Mouse (Mus musculus) embryonic fibroblast, embryonic 13.5 days (primary cell): ENCODE measurements around the gene Il1a. TPM values are rescaled to one million over a fixed set of nuclear protein-coding genes. Genes with fewer than 3 reads are reported as not detected.
A peak's percentile ranks its signal among the peaks of the same experiment; 100 is the strongest.

Experiments
- H3K27ac ChIP-seq: 2 replicates; pipeline ENCODE4 v1.5.1; 2012; ENCODE audit warnings: low read length, control low read depth, inconsistent platforms; ENCODE audit not compliant: insufficient read depth
- H3K4me1 ChIP-seq: 2 replicates; pipeline ENCODE4 v1.6.1; 2011; ENCODE audit warnings: low read length; ENCODE audit not compliant: control insufficient read depth, insufficient read depth
- H3K4me3 ChIP-seq: 2 replicates; pipeline ENCODE4 v1.5.1; 2011; ENCODE audit warnings: mild to moderate bottlenecking, control low read depth, low read length; ENCODE audit not compliant: insufficient read depth
- CTCF ChIP-seq: IDR thresholded peaks from 2 replicates; pipeline ENCODE4 v1.5.1; 2011; ENCODE audit warnings: mild to moderate bottlenecking, control low read depth, low read length, moderate library complexity, borderline replicate concordance; ENCODE audit not compliant: insufficient read depth
- POLR2A ChIP-seq: IDR thresholded peaks from 2 replicates; pipeline ENCODE4 v1.6.1; 2011; ENCODE audit warnings: low read depth, mild to moderate bottlenecking, control low read depth, low read length, moderate library complexity
- polyA plus RNA-seq: library from polyadenylated mRNA; stranded (reverse); fragments of >200 nt; gene quantifications from 2 replicates; pipeline ENCODE4 v1.2.4, GENCODE M21; 2011; ENCODE audit warnings: low read depth; ENCODE audit not compliant: missing spikeins, insufficient read length

The Il1a gene
- polyA plus RNA-seq, 1 experiment: not detected

DNA sequence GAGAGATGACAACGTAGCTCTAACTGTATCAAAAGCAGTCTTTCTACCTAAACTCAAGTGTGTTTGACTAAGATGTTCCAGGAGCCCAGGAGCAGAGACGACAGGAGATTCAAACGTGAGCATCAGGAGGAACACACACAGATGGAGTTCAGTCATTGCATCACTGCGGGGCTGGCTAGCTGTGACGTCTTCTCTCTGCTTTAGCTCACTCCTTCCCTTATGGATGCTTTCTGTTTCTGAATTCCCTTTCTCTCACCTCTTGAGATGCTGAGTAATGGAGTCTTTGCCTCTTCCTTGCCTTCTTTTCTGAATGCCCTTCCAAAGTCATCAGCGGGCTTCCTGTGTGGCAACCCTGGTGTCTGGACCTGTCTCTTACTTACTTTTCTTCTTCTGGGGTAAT is 5.1 kb upstream of the Il1a start:
- Histone ChIP-seq H3K27ac (no peak overlapping the region), H3K4me1 (no peaks in the 10 kb centered on the region), H3K4me3 (no peak overlapping the region)
- TF ChIP-seq CTCF: no peak
- no peak for TF ChIP-seq POLR2A

DNA sequence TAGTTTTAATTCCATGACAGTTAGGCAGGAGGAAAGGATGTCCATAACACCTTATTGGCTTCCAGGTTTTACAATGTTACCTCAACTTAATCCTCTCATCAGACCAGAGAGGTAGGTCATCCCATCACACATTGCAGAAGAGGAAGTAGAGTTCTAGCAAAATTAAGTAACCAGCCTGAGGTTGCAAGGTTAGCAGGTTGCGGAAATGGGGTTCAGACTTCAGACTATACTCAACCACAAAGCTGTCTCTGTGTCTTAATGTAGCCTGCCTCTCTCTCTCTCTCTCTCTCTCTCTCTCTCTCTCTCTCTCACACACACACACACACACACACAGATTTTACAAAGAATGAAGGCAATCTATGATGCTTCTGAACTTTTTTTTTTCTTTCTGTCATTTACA is 4.2 kb upstream of the Il1a start:
- no peaks in the 10 kb centered on the region for H3K4me1 ChIP-seq
- TF ChIP-seq POLR2A: no peak
- no peak for TF ChIP-seq CTCF
- no peak overlapping the region for H3K4me3 ChIP-seq
- H3K27ac ChIP-seq: no peak overlapping the region

DNA sequence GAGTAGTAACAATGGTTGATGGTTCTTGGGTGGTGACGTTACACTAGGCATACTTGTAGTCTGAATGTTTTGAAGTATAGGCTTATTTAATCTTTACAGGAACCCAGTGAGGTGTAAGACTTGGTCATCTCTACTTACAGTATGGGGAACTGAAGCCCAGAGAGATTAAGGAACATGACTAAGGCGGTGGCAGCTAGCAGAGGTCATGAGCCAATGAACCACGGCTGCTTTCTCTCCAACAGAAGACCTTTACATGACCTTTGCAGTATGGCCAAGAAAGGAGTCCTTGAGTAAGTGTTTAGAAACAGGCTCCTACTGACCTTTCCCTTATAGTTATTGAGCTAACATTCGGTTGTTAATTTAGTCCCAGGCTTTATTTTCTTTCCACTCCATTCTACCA is 3.8 kb downstream of the Il1a start:
- TF ChIP-seq POLR2A (no peak), CTCF (no peak)
- Histone ChIP-seq H3K4me3 (no peak overlapping the region), H3K4me1 (no peaks in the 10 kb centered on the region), H3K27ac (no peak overlapping the region)

DNA sequence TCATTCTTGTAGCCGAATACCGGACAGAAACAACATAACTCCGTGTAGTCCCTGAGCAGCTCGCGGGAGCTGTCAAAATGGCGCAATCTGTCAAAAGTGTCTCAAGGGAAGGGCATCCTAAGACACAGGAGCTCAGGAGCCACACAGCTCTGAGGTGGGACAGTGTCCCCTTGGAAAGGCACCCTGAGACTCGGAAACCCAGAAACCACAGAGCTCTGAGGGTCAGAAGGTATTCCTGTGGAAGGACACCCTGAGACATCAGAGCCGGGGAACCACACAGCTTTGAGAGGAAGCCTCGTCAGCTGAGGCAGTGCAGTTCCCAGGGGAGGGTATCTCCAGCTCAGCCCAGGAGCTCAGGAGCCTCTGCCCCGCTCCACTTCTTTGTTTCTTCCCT is 12.2 kb downstream of the Il1a start:
- Histone ChIP-seq H3K27ac (peak overlapping the region; percentile 78), H3K4me3 (peak overlapping the region; percentile 67)
- TF ChIP-seq POLR2A (no peak), CTCF (no peak)

DNA sequence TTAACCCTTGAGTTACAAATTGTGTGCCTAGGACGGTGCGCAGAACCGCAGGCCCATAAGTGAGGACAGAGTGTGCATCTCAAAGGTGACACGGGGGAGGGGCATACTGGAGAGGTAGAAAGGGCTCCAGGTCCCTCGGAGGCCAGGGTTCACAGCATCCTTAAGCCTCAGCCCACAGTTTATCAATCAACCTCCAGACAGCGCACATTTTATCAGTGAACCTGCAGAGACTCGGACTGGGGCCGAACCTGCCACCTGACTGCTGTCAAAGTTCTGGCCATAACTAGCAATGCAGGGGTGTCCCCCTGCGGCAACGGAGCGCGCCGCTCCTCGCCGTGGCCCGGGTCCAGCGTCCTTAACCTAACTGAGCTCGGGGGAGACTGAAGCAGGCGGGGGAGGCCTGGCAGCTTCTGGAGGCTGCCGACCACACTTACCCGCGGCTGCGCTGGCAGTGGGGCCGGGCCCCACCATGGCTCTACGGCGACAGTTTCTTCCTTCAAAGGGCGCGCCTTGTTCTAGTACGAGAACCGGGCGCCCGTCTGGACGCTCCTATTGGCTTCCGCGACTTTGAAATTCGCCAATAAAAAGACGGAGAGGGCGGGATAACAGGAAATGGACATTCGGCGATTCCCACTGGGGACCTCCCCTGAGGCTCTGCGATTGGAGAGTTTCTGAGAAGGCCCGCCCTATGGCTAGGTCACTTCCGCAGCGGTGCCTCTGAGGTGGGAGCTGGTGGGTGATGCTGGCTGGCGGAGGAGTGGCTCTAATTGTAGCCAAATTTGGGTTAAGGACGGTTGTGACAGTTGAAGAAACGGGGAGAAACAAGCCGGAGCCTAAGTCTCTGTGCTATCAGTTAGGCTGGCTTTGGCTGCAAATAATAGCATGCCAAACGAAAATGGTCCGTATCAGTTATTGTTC is 12.8 kb downstream of the Il1a start, which contains the start of gene Ckap2l:
Gene Ckap2l (minus strand): TSS at position 542 of the 918 bp plus-strand sequence.
- peaks cover 5% of the 10 kb centered on the region; the same call in 1 of the 2 replicates for H3K4me1 ChIP-seq
- TF ChIP-seq POLR2A (peak; percentile 58), CTCF (no peak)

More for the DNA sequence above, 12.2 kb downstream of the Il1a start:
- peaks cover 5% of the 10 kb centered on the region; the same call in 1 of the 2 replicates for H3K4me1 ChIP-seq

DNA sequence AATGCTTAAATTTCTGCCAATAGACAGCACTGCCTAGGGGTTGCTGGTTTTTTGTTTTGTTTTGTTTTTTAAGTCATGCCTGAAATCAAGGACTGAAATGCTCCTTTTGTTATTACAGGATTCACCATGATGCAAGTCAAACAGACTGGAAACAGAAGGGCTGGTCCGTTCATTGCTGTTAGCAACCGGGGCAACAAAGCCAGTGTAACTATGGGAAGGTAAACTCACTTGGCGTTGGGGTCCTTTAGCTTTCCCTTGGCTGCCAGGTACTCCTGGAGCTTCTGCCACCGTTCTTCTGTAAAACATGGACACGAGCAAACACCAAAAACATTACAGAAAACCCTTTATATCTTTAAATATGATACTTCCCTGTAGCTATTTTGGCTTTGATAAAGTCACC is 13.7 kb downstream of the Il1a start:
- TF ChIP-seq CTCF (no peak), POLR2A (no peak)
- peaks cover 5% of the 10 kb centered on the region; the same call in 1 of the 2 replicates for H3K4me1 ChIP-seq
- no peak overlapping the region for H3K27ac ChIP-seq
- H3K4me3 ChIP-seq: peak overlapping the region; percentile 91

More for the DNA sequence above, 12.8 kb downstream of the Il1a start, which contains the start of gene Ckap2l:
- peak within 1 kb of the TSS; percentile 78 for H3K27ac ChIP-seq
- peak within 1 kb of the TSS; percentile 91 for H3K4me3 ChIP-seq

DNA sequence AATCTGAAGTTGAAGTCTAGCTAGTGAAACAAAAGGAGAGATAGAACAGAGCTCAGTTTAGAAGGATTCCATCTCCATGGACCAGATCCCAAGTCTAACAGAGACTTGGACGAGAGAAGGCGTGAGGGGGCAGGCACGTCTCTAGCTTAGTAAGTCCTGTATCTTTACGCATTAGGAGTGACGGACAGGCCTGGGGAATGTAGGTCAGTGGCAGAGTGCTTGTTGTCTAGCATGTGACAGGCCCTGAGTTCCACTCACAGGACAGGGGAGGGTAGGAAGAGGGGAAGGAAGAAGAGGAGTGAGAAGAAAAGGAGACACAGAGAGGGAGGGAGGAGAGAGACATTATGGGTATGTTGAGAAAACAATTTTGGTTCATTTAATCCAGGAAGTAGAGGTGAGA is 14.7 kb downstream of the Il1a start:
- Histone ChIP-seq H3K4me3 (no peak overlapping the region), H3K27ac (no peak overlapping the region)
- TF ChIP-seq CTCF: no peak
- TF ChIP-seq POLR2A: no peak

DNA sequence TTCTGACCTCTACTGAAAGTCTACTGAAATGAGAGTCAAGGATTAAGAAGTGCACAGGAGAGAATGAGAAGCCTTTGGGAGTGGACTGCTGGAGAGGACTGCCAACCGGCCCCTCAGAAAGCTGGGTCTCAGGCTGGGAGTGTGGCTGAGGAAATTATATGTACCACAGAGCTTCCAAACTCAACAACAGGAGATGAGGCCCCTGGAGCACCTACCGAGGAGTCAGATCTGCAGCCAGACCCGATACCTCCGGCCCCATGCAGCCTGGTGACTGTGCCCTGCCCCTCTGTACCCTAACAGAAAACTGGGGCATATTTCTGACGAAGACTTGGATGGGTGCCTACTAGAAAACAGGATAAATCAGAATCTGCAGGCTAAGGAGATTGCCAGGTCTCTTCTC is 35.9 kb downstream of the Il1a start:
- Histone ChIP-seq H3K4me1 (no peaks in the 10 kb centered on the region), H3K4me3 (no peak overlapping the region), H3K27ac (no peak overlapping the region)
- TF ChIP-seq POLR2A (no peak), CTCF (no peak)

More for the DNA sequence above, 14.7 kb downstream of the Il1a start:
- peaks cover 5% of the 10 kb centered on the region; the same call in 1 of the 2 replicates for H3K4me1 ChIP-seq

DNA sequence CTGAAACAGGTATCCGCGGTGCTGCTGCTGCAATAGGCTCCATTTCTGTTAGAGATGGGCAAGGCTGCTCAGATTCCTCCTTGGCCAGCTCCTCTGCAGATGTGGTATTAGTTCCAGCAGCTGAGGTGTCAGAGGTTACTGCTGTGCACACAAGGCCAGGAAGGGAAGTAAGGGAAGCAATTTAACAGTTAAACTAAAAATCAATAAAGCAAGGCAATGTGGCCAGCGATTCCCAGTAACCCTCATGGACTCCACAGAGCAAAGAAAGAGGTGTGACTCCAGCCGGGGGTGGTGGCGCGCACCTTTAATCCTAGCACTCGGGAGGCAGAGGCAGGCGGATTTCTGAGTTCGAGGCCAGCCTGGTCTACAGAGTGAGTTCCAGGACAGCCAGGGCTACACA is 39.2 kb downstream of the Il1a start:
- TF ChIP-seq CTCF: no peak
- TF ChIP-seq POLR2A: no peak
- no peak overlapping the region for H3K4me3 ChIP-seq
- H3K27ac ChIP-seq: no peak overlapping the region
- no peaks in the 10 kb centered on the region for H3K4me1 ChIP-seq

DNA sequence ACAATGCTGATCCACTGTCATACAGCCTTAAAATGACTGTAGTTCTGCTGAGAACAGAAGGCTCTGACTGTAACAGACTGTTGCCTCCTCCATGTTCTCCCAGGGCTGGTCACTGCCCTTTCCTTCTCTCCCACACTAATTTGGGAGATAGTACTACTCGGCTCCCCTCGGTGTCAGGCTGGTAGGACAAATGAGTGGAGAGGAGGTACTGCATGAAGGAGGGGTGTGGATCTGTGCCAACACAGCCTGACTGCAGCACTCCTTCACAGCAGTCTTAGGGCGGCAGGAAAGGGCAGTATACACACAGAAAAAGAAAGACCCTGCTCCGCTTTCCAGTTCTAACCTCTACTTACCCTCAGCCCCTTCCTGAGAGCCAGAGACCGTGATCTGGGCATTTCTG is 39.8 kb downstream of the Il1a start:
- Histone ChIP-seq H3K4me3 (no peak overlapping the region), H3K27ac (no peak overlapping the region), H3K4me1 (no peaks in the 10 kb centered on the region)
- TF ChIP-seq POLR2A (no peak), CTCF (no peak)
